Mouse (Mus musculus): ENCODE data around the gene Abcg1. TPM values are rescaled to one million over a fixed set of nuclear protein-coding genes. Genes with fewer than 3 reads are reported as not detected.

Abcg1 gene
- total RNA-seq, 2 experiments from 2014 or later, result 54.2 to 60.3 TPM

Other genes with a start within 250 kb of the Abcg1 start
- 1 to 10 TPM; 2.5 to 2.7 TPM for gene Glp1r, start 155.9 kb upstream of the Abcg1 start, total RNA-seq (2021)
- gene Umodl1, start 103.0 kb upstream of the Abcg1 start, total RNA-seq (2021), result under 1 TPM; 0.38 to 0.49 TPM
- not detected for gene Tff3, start 72.0 kb downstream of the Abcg1 start, total RNA-seq (2021)
- gene Tff2, start 86.6 kb downstream of the Abcg1 start, total RNA-seq (2021), result not detected
- gene Tff1, start 107.6 kb downstream of the Abcg1 start, total RNA-seq (2021), result not detected
- gene Tmprss3, start 141.3 kb downstream of the Abcg1 start, total RNA-seq (2021), result not detected
- gene Ubash3a, start 150.2 kb downstream of the Abcg1 start, total RNA-seq (2021), result under 1 TPM; 0.38 to 0.91 TPM
- gene Rsph1, start 219.7 kb downstream of the Abcg1 start, total RNA-seq (2021), result 10 to 100 TPM; 13.8 to 14.2 TPM
- gene Slc37a1, start 229.1 kb downstream of the Abcg1 start, total RNA-seq (2021), result 1 to 10 TPM; 5.5 to 8.0 TPM